Mouse (Mus musculus): ENCODE measurements at regions not wholly inside any gene's neighbourhood (a gene's known extent, or its start where the extent isn't known, plus 50 kb on each side); places are given as distances from the start of the nearest gene placed in this dataset.

DNA sequence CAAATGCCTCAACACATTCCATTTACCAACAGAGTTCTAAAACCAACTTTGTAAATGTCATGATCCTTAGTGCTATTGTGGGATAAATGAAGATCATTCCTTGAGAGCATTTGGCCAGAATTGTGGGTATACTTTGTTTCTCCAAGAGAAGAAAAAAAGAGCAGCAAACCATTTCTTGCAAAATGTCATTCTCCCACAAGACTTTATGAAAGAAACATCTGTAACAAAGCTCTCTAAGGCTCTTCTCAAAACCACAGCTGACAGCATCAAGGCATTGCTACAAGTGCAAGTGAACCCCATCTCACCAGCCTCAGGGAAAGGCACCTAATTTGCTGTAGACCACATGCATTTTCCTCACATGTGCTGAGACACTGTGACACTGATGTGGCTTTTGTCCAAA lies 194.3 kb upstream of the Zic4 start:
- no peak for TF ChIP-seq CTCF (IDR thresholded peaks at IDR 0.05)
- TF ChIP-seq EP300 (IDR thresholded peaks at IDR 0.05), result no peak
